In genomic region chr7:45053931-45054510, GRCm38 (mm10) we compare ENCODE assay signal across 8 mouse cellular contexts. TPM values are rescaled to one million over a fixed set of nuclear protein-coding genes. Genes with fewer than 3 reads are reported as not detected.
DNase-seq lines count a peak whose midpoint lies in the region; ATAC-seq and TF ChIP-seq lines count a peak whose summit lies in the region.

No protein-coding gene starts in this region.

- no peak for TF ChIP-seq CTCF in cortical plate, adult 2 months (IDR thresholded peaks at IDR 0.05; ENCODE audit: extremely low read depth, insufficient read depth, low read length)

- ATAC-seq in activated CD4-positive, CD25-positive, alpha-beta regulatory T cell, adult 4 months = peak; percentile 92
- ATAC-seq in inflammation-experienced regulatory T-cells, adult 6 months = peak; percentile 94
- ATAC-seq in megakaryocyte-erythroid progenitor cell, adult 5-6 weeks (replicated peaks; ENCODE audit: low FRiP score, low TSS enrichment, poor library complexity, severe bottlenecking) = peak; percentile 94

- intact Hi-C loops in left cerebral cortex, postnatal 10 days (cut with DNase I) = loop anchor here (5.0 kb wide), 1 partner anchor 37 kb away; the partner anchor contains the start of genes Rras and Scaf1

- peak; percentile 92 to 96 for DNase-seq in gastrocnemius, adult 8-10 months (ENCODE audit: low spot score in 2 of 2)
- peak; percentile 94 to 97 for DNase-seq in left cerebral cortex, postnatal 10 days (ENCODE audit: extremely low spot score in 1 of 2, low spot score in 2 of 2)
- peak; percentile 91 for DNase-seq in right cerebral cortex, postnatal 25 days
- peak; percentile 95 to 96 for DNase-seq in urinary bladder, postnatal 4 days (ENCODE audit: low spot score in 2 of 2)

- peak overlapping the region; percentile 47 for H3K4me3 ChIP-seq in cortical plate, adult 2 months (ENCODE audit: insufficient read depth, low read length)

- no peaks in the 10 kb centered on the region; the same call in 1 of the 2 replicates for H3K4me1 ChIP-seq in cortical plate, adult 2 months (ENCODE audit: control insufficient read depth, insufficient read depth, low read length)

- peak overlapping the region; percentile 88 for H3K27ac ChIP-seq in cortical plate, adult 2 months (ENCODE audit: insufficient read depth, low read length)

- TF ChIP-seq POLR2A in cortical plate, adult 2 months (IDR thresholded peaks at IDR 0.05; ENCODE audit: extremely low read depth, insufficient read depth, low read length) = peak; percentile 62; the same call in 1 of the 2 replicates

RNA-seq across cellular contexts. Expression of gene Prr12, which starts 1.3 kb away (rescaled TPM):
- polyA plus RNA-seq in activated CD4-positive, CD25-positive, alpha-beta regulatory T cell, adult 4 months (2017; shearing (Covaris generic)) = 10 to 100 TPM in 1 of 2 experiments, 1 to 10 TPM in 1; 9.5 to 11.4 TPM
- polyA plus RNA-seq in cortical plate, adult 2 months (2012; rRNA removed) = 14.6 and 15.5 TPM in 2 replicates
- total RNA-seq in gastrocnemius, adult 8-10 months (2022) = 10 to 100 TPM; 15.3 to 17.5 (median 15.9) TPM
- 10 to 100 TPM in 1 of 3 experiments, 1 to 10 TPM in 2; 5.0 to 12.9 (median 9.8) TPM for polyA plus RNA-seq in inflammation-experienced regulatory T-cells, adult 6 months (2017; shearing (Covaris generic))
- total RNA-seq in left cerebral cortex, postnatal 10 days (2021) = 10 to 100 TPM; 67.4 to 68.0 TPM
- 26.6 and 28.7 TPM in 2 replicates for total RNA-seq in megakaryocyte-erythroid progenitor cell, adult 5-6 weeks (2014; fragmentation: Nextera tagmentation)
- 1.9 and 2.1 TPM in 2 replicates for total RNA-seq in megakaryocyte-erythroid progenitor cell, adult 5-6 weeks (2017)

RNA-seq across cellular contexts. Expression of gene Nosip, which starts 8.2 kb away (rescaled TPM):
- 100 to 1,000 TPM; 143 to 161 TPM for polyA plus RNA-seq in activated CD4-positive, CD25-positive, alpha-beta regulatory T cell, adult 4 months (2017; shearing (Covaris generic))
- 89.5 and 92.3 TPM in 2 replicates for polyA plus RNA-seq in cortical plate, adult 2 months (2012; rRNA removed)
- 10 to 100 TPM; 24.5 to 31.0 (median 28.2) TPM for total RNA-seq in gastrocnemius, adult 8-10 months (2022)
- polyA plus RNA-seq in inflammation-experienced regulatory T-cells, adult 6 months (2017; shearing (Covaris generic)) = 100 to 1,000 TPM; 129 to 164 (median 158) TPM
- total RNA-seq in left cerebral cortex, postnatal 10 days (2021) = 10 to 100 TPM; 50.1 to 52.3 TPM
- 27.8 and 55.1 TPM in 2 replicates for total RNA-seq in megakaryocyte-erythroid progenitor cell, adult 5-6 weeks (2014; fragmentation: Nextera tagmentation)
- 40.9 and 48.3 TPM in 2 replicates for total RNA-seq in megakaryocyte-erythroid progenitor cell, adult 5-6 weeks (2017)

RNA-seq across cellular contexts. Expression of gene Prrg2, which starts 8.5 kb away (rescaled TPM):
- polyA plus RNA-seq in activated CD4-positive, CD25-positive, alpha-beta regulatory T cell, adult 4 months (2017; shearing (Covaris generic)) = 1 to 10 TPM in 1 of 2 experiments, under 1 TPM in 1; 0.41 to 1.2 TPM
- 21.4 and 23.2 TPM in 2 replicates for polyA plus RNA-seq in cortical plate, adult 2 months (2012; rRNA removed)
- total RNA-seq in gastrocnemius, adult 8-10 months (2022) = 10 to 100 TPM in 2 of 4 experiments, 1 to 10 TPM in 2; 7.2 to 13.3 (median 10.6) TPM
- polyA plus RNA-seq in inflammation-experienced regulatory T-cells, adult 6 months (2017; shearing (Covaris generic)) = 1 to 10 TPM; 2.0 to 2.3 (median 2.1) TPM
- 1 to 10 TPM; 5.3 to 9.0 TPM for total RNA-seq in left cerebral cortex, postnatal 10 days (2021)
- total RNA-seq in megakaryocyte-erythroid progenitor cell, adult 5-6 weeks (2014; fragmentation: Nextera tagmentation) = 4.3 and 4.7 TPM in 2 replicates
- total RNA-seq in megakaryocyte-erythroid progenitor cell, adult 5-6 weeks (2017) = 3.5 and 6.2 TPM in 2 replicates

RNA-seq across cellular contexts. Expression of gene Rras, which starts 36.3 kb away (rescaled TPM):
- 1 to 10 TPM; 4.5 to 6.1 TPM for polyA plus RNA-seq in activated CD4-positive, CD25-positive, alpha-beta regulatory T cell, adult 4 months (2017; shearing (Covaris generic))
- polyA plus RNA-seq in cortical plate, adult 2 months (2012; rRNA removed) = 34.2 and 38.3 TPM in 2 replicates
- 10 to 100 TPM; 20.1 to 25.7 (median 21.3) TPM for total RNA-seq in gastrocnemius, adult 8-10 months (2022)
- 1 to 10 TPM; 3.2 to 6.5 (median 5.1) TPM for polyA plus RNA-seq in inflammation-experienced regulatory T-cells, adult 6 months (2017; shearing (Covaris generic))
- total RNA-seq in left cerebral cortex, postnatal 10 days (2021) = 1 to 10 TPM; 8.7 to 9.6 TPM
- total RNA-seq in megakaryocyte-erythroid progenitor cell, adult 5-6 weeks (2014; fragmentation: Nextera tagmentation) = 1.4 and 1.7 TPM in 2 replicates
- total RNA-seq in megakaryocyte-erythroid progenitor cell, adult 5-6 weeks (2017) = 1.3 and 1.6 TPM in 2 replicates

RNA-seq across cellular contexts. Expression of gene Scaf1, which starts 37.9 kb away (rescaled TPM):
- polyA plus RNA-seq in activated CD4-positive, CD25-positive, alpha-beta regulatory T cell, adult 4 months (2017; shearing (Covaris generic)) = 1 to 10 TPM; 8.6 to 8.7 TPM
- 126 and 128 TPM in 2 replicates for polyA plus RNA-seq in cortical plate, adult 2 months (2012; rRNA removed)
- 10 to 100 TPM; 43.2 to 50.7 (median 48.4) TPM for total RNA-seq in gastrocnemius, adult 8-10 months (2022)
- 1 to 10 TPM; 7.4 to 8.9 (median 8.7) TPM for polyA plus RNA-seq in inflammation-experienced regulatory T-cells, adult 6 months (2017; shearing (Covaris generic))
- 100 to 1,000 TPM; 156 to 160 TPM for total RNA-seq in left cerebral cortex, postnatal 10 days (2021)
- total RNA-seq in megakaryocyte-erythroid progenitor cell, adult 5-6 weeks (2014; fragmentation: Nextera tagmentation) = 33.0 and 46.3 TPM in 2 replicates
- total RNA-seq in megakaryocyte-erythroid progenitor cell, adult 5-6 weeks (2017) = 7.2 and 10.2 TPM in 2 replicates

Comparison
In these comparisons a context has a peak if more than half of its experiments do, and no peak if none do; other contexts are left out.
1. Peak in every context shown above with its lines: DNase-seq, ATAC-seq, H3K4me3 ChIP-seq and H3K27ac ChIP-seq.